Mouse (Mus musculus) ovary, adult 18-20 months (tissue): ENCODE data around the gene Olfr195.
"Not testable (repeated sequence)": the region's sequence is repeated elsewhere in the genome, so short reads cannot be mapped to it uniquely, and the experiment has no call there.

Experiments used
- DNase-seq: peaks from one replicate; pipeline ENCODE4 v3.0.0; 2022; ENCODE audit warnings: low spot score, mixed read lengths

Olfr195 gene

DNA sequence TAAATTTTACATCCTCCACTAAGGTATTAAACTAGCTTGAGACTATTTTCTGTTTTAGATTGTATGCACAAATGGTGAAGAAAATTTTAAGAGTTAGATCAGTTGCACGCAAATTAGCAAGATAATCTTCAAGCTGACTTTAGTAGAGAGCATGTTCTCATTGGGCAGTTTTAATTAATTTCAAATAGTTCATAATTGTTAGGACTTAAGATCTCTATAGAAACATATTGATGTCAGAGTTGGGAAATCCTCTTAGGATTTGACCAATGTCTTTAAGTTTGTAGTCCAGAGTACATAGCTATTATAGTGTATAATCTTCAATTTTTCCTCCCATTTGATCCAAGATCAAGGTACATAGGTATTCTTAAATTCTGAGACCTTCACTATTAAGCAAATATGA is at the start of gene Olfr195:
Gene Olfr195 (plus strand): TSS at position 301 of the 400 bp plus-strand sequence.
- no peak for DNase-seq

DNA sequence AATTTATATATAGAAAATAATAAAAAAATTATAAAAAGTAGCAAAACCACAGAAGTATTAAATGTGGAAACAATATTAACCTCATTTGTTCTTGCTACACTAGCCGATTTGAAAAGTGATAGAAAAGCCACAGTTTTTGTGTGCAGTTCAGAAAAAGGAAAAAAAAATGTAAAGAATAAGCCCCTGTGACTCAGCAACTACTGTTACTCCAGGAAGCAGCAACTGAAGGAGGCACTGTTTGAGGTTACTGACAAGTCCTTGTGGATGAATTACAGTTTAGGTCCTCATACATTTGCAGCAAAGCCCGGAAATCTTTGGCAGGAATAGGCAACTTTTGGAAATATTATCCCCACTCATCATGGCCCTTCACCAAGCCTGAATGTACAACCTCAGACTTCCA is 41.5 kb upstream of the Olfr195 start:
- DNase-seq: no peak

GRCm38 (mm10) chr16:59108522-59108921 is 38.3 kb upstream of the Olfr195 start:
- DNase-seq: not testable (repeated sequence)

- DNase-seq: no peak
Observed at GRCm38 (mm10) chr16:59111781-59112180, 35.1 kb upstream of the Olfr195 start, which contains the start of gene Olfr193. Gene Olfr193, minus strand, starts transcription at chr16:59111881.

DNA sequence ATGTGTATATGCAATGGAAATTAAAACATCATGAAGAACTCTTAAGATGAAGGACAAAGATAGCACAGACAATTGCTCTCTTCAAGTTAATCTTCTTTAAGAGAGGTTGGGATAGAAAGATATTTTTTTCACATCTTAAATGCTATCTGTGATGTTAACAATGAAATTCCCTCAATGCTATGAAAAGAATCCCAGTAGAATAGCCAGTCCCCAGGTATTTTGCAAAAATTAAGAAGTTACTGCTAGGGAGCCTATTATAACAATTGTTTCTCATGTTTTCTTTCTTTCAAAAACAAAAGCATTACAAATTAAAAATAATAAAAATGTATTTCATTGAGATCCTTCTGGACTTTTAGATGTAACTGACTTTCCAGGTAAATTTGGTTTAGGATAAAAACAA is 25.9 kb upstream of the Olfr195 start, which contains the start of gene Olfr194:
Gene Olfr194 (minus strand): TSS at position 101 of the 400 bp plus-strand sequence.
- no peak for DNase-seq

- no peak for DNase-seq
Observed at GRCm38 (mm10) chr16:59130740-59131139, 16.1 kb upstream of the Olfr195 start.

- no peak for DNase-seq
Observed at GRCm38 (mm10) chr16:59141105-59141504, 5.7 kb upstream of the Olfr195 start.

GRCm38 (mm10) chr16:59151996-59152395 is 5.2 kb downstream of the Olfr195 start:
- DNase-seq: no peak

DNA sequence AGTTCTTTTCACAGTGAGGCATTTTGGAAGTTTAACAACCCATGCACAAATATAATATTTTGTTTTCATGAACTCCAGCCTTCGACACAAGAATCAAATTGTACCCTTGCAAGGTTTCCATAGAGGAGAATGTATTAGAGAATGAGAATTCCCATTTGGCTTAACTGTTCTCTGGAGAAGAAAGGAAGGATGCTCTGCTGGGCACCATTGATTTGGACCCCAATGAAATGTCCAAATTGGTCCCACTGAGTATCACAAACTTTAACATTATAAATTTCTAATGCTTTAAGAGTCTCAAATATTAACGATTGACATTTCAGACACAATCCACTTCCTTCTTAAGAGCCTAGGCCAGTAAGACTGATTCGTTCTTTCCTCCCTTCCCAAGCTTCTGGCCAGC is 23.5 kb downstream of the Olfr195 start, which contains the start of gene Olfr196:
Gene Olfr196 (minus strand): TSS at position 101 of the 400 bp plus-strand sequence.
- no peak for DNase-seq
